Mouse (Mus musculus): ENCODE results near the gene Vmn1r206.
"Not testable (repeated sequence)": the region's sequence is repeated elsewhere in the genome, so short reads cannot be mapped to it uniquely, and the experiment has no call there.

Gene Vmn1r206

GRCm38 (mm10) chr13:22624151-22624550 lies at the start of gene Vmn1r206:
Vmn1r206 (minus strand) TSS chr13:22624251.
- not testable (repeated sequence) for DNase-seq (ENCODE audit: low spot score)

- DNase-seq (ENCODE audit: low spot score) = no peak
Measured at GRCm38 (mm10) chr13:22592900-22593299, 31.2 kb downstream of the Vmn1r206 start, which contains the start of gene Vmn1r205. Vmn1r205 (minus strand) TSS chr13:22593000.

- not testable (repeated sequence) for DNase-seq (ENCODE audit: low spot score)
Measured at GRCm38 (mm10) chr13:22583336-22583735, 40.7 kb downstream of the Vmn1r206 start.

- not testable (repeated sequence) for DNase-seq (ENCODE audit: low spot score)
Measured at GRCm38 (mm10) chr13:22574911-22575310, 49.1 kb downstream of the Vmn1r206 start.

Measured in adipocyte (in vitro differentiated cells).